Mouse (Mus musculus): ENCODE measurements around the gene Pisd.

DNA sequence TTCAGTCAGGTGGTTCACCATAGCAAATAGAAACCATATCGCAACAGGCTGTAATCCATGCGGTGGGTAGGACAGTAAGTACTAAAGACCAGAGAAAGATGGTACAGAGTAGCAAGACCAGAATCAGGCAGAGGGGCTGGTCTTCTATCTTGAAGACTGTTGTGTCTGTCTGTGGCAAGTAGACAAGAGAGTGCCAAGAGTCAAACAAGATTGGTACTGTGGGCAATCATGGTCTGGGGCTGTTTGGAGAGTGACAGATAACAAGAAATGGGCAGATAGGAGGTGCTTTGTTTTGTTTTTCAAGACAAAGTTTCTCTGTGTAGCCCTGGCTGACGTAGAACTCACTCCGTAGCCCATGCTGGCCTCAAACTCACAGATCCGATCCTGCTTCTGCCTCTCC, 3.9 kb downstream of the Pisd start:
- TF ChIP-seq POLR2A (IDR thresholded peaks at IDR 0.05; ENCODE audit: control insufficient read depth, low read depth, low read length) (no peak), CTCF (IDR thresholded peaks at IDR 0.05; ENCODE audit: control insufficient read depth, insufficient read depth, insufficient replicate concordance, low read depth, low read length) (no peak)
